Mouse (Mus musculus): ENCODE measurements around the gene Reep6. TPM values are rescaled to one million over a fixed set of nuclear protein-coding genes. Genes with fewer than 3 reads are reported as not detected.
"Not testable (repeated sequence)": the region's sequence is repeated elsewhere in the genome, so short reads cannot be mapped to it uniquely, and the experiment has no call there.

Gene Reep6
- polyA plus RNA-seq, 1 experiment from 2014 or later: 4.5 TPM

DNA sequence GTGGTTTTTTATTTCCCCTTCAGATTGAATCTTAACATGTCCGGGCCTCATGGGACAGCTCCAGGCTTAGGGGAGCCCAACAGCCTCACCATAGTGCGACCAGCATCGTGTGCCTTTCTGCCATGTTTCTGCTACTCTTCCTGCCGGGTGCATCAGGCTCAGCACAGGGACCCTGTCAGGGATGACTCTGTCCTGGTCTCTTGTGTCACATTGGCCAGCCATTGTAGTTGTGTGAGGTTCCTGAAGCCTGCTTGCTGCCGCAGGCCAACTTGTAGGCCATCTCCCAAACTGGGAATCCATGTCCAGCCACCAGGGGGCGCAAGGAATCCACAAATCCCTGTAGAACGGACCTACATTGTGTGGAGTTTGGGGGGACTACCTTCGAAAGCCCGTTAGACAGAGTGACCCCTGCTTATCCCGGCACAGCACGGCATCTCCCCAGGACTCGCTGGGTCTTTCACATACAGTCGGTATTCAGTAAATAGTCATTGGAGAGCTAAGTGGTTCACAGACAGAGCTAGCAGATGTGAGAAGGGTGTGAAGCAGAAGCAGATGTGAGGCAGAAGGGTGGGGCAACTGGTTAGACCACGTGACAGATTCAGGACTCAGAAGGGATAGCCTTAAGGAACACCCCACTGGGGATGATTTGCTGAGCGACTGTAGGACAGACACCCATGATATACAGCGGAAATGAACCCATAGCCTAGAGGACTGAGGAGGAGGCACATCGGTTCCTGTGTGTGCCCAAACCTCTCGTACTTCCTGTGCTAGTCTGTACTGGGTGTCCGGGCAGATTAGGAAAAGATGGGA, 10.4 kb downstream of the Reep6 start:
- H3K27me3 ChIP-seq: peaks cover 68% of the 10 kb centered on the region
- H3K4me3 ChIP-seq: no peak overlapping the region
- no peak overlapping the region for H3K9ac ChIP-seq
- H3K36me3 ChIP-seq: no peaks in the 10 kb centered on the region
- H3K4me1 ChIP-seq (replicated peaks): peaks cover 29% of the 10 kb centered on the region
- peak overlapping the region; percentile 21; the same call in 1 of the 2 replicates for H3K4me2 ChIP-seq
- no peak overlapping the region for H3K27ac ChIP-seq (replicated peaks)
- WGBS: 22% methylated on average over 19 of the region's 19 CpGs
- H3K9me3 ChIP-seq: no peaks in the 10 kb centered on the region
- 0 out of 2 replicates have a peak, but pooled peaks have one; percentile 21 for ATAC-seq (ENCODE audit: low read depth)

DNA sequence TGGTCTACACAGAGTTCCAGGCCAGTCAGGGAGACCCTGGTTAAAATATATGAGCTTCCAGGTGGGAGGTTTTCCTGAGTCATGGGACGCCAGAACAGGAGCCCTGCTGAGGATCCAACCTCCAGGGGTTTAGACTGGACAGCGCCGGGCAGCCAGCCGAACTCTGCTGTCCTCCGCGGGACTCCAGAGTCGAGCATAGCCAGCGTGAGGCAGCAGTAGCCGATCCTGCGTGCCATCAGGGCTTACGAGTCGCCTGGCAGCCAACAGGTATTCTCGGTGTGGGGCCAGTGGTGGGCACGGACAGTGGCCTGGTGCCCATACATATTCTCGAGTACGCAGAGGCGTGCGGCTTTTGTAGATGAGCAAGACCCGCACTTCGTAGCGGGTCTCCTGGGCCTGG, 11.3 kb downstream of the Reep6 start:
- 8% methylated on average over 21 of the region's 21 CpGs for WGBS

DNA sequence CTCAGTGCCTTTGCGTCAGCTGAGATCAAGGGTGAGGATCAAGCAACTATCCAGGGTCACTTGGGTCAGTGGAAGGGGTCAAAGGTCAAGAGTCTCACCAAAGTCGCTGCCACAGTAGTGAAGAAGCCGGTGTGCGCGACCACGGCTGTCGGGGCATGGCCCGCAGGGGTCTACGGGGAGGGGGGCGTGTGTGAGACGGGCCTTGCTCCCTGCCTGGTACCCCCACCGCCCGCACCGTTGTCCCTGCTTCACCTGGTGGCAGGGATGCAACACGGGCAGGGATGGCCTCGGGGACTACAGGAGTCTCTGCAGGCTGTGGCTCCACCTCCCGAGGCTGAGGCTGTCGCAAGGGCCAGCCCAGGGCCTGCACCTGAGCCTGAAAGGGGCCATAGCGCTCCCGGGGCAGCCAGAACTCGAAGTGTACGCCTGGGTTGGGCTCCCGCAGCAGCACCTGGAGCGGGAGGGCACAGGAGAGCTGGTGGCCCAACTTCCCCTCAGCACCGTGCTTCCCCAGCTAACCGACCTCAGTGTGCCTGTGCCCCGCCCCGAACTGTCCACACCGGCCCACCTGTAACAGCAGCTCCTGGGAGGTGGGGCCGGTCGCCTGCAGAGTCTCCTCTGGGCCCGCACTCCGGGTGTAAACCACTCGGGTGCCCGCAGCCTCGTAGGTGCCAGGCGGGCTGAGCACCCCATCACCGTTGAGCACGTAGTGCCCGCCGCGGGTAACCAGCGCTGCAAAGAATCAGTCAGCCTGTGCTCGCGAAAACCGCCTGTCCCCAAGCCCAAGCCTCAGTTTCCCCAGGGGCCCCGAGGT, 11.9 kb downstream of the Reep6 start:
- Histone ChIP-seq H3K36me3 (no peaks in the 10 kb centered on the region), H3K27me3 (peaks cover 83% of the 10 kb centered on the region), H3K27ac (replicated peaks) (no peak overlapping the region), H3K9me3 (no peaks in the 10 kb centered on the region), H3K4me3 (peak overlapping the region; percentile 30), H3K4me2 (peak overlapping the region; percentile 52), H3K9ac (peak overlapping the region; percentile 43; the same call in 1 of the 2 replicates), H3K4me1 (replicated peaks) (peaks cover 31% of the 10 kb centered on the region)
- no peak for ATAC-seq (ENCODE audit: low read depth)
- WGBS: 2% methylated on average over 47 of the region's 47 CpGs

More for the DNA sequence above, 11.3 kb downstream of the Reep6 start:
- Histone ChIP-seq H3K4me3 (no peak overlapping the region), H3K27ac (replicated peaks) (no peak overlapping the region), H3K9ac (no peak overlapping the region), H3K4me2 (no peak overlapping the region), H3K27me3 (peaks cover 77% of the 10 kb centered on the region), H3K9me3 (no peaks in the 10 kb centered on the region), H3K36me3 (no peaks in the 10 kb centered on the region), H3K4me1 (replicated peaks) (peaks cover 31% of the 10 kb centered on the region)
- ATAC-seq (ENCODE audit: low read depth): no peak

DNA sequence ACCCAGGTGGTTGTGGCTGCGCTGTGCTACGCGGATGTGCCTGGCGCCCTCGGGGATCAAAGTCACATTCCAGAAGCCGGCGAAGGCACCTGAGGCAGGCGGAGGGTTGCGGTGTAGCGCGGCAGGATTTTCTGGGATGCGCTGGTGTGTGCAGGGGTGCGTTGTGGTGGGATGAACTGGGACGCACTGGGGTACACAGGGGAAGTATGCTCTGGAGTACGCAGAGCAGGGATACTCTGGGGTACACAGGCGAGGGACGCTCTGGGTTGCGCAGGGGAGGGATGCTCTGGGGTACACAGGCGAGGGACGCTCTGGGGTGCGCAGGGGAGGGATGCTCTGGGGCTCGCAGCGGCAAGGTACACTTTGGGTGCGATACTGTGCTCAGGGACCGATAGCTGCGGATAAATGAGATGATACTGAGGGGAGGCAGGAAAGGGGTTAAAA, 12.6 kb downstream of the Reep6 start:
- Histone ChIP-seq H3K4me1 (replicated peaks) (peaks cover 33% of the 10 kb centered on the region), H3K4me3 (peak overlapping the region; percentile 30), H3K36me3 (no peaks in the 10 kb centered on the region), H3K4me2 (peak overlapping the region; percentile 52), H3K27me3 (peaks cover 84% of the 10 kb centered on the region), H3K9me3 (no peaks in the 10 kb centered on the region), H3K9ac (peak overlapping the region; percentile 43; the same call in 1 of the 2 replicates), H3K27ac (replicated peaks) (no peak overlapping the region)
- peak; percentile 29 for ATAC-seq (ENCODE audit: low read depth)
- 2% methylated on average over 26 of the region's 26 CpGs for WGBS

DNA sequence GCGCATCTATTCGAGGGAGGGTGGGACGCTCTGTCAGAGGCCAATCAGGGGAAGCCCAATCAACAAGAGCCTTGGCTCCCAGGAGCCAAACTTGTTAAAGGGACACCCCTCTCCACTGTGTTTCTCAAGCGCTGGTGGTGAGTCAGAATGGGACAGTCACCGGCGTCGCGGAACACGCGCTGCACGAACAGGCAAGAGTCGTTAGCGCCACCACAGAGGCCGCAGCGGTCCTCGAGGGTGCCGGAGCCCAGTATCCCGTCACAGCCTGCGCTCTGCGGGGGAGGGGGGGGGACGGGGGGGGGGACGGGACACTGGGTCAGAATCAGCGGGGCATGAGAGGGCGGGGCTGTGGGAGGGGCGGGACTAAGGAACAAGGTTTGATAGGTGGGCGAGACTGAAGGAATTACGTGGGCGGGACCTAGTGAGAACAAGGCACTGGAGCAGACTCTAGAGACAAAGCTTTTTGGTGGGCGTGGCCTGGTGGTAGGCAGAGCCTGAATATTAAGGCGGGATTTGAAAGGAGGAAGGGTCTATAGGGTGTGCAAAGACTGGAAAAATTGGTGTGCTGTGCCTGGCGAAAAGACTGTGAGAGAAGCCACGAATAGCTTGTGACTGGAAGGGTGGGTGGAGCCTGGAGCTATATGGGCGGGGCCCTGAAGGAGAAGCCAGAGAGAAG, 13.1 kb downstream of the Reep6 start:
- peaks cover 89% of the 10 kb centered on the region for H3K27me3 ChIP-seq
- H3K27ac ChIP-seq (replicated peaks): no peak overlapping the region
- H3K4me2 ChIP-seq: peak overlapping the region; percentile 52
- H3K36me3 ChIP-seq: no peaks in the 10 kb centered on the region
- peaks cover 39% of the 10 kb centered on the region for H3K4me1 ChIP-seq (replicated peaks)
- H3K4me3 ChIP-seq: peak overlapping the region; percentile 30
- no peaks in the 10 kb centered on the region for H3K9me3 ChIP-seq
- ATAC-seq (ENCODE audit: low read depth): peak; percentile 61
- under 1% methylated on average over 29 of the region's 33 CpGs for WGBS
- peak overlapping the region; percentile 43; the same call in 1 of the 2 replicates for H3K9ac ChIP-seq

DNA sequence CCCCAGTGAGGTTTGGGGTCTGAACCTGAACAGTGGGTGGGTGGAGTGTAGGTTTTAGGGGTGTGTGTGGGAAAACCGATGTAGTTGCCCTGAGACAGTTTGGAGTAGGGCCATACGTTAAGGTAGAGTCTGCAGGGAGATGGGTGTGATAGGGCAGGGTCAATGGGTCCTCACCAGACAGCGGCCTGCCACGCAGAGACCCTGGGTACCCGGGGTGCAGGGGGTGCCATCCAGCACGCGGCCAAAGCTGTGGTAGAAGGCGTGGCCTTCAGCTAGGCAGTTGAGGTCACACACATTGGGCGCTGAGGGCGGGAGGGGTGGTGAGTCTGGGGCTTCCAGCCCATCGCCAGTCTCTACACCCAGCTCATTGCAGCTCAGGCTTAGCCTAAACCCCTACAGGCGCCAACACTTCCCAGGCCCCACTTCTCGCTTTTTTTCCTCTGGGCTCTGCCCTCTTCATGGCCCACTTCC, 13.7 kb downstream of the Reep6 start:
- Histone ChIP-seq H3K36me3 (no peaks in the 10 kb centered on the region), H3K27ac (replicated peaks) (no peak overlapping the region), H3K4me3 (peak overlapping the region; percentile 30), H3K27me3 (peaks cover 91% of the 10 kb centered on the region), H3K4me1 (replicated peaks) (peaks cover 44% of the 10 kb centered on the region), H3K9me3 (no peaks in the 10 kb centered on the region), H3K4me2 (peak overlapping the region; percentile 52), H3K9ac (peak overlapping the region; percentile 43; the same call in 1 of the 2 replicates)
- peak; percentile 28 for ATAC-seq (ENCODE audit: low read depth)
- 25% methylated on average over 13 of the region's 13 CpGs for WGBS

DNA sequence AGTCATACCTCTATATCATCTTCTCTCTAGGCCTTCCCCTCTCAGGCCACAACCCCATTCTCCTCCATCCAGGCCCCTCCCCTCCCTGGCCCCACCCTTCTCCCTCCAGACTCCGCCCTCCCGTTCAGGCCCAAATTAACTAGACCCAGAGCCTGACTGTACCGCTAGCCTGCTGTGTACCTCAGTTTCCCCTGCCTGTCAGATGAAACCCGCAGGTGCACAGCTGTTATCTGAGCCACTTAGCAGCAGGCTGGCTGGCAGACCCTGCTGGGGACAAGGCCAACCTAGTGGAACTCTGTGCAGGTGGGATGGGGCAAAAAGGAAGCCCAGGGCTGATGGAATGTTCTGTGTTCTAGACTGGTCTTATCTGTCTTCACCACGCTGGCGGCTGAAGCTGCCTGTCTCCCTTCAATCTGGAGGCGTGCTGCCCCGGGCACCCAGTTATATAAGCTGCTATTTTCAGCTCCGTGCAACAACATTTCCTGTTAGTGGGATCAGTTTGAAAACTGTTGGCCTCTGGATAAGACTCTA, 14.4 kb downstream of the Reep6 start:
- H3K4me1 ChIP-seq (replicated peaks): peaks cover 50% of the 10 kb centered on the region
- peaks cover 96% of the 10 kb centered on the region for H3K27me3 ChIP-seq
- H3K4me3 ChIP-seq: no peak overlapping the region
- WGBS: 45% methylated on average over 9 of the region's 9 CpGs
- no peaks in the 10 kb centered on the region for H3K36me3 ChIP-seq
- no peak for ATAC-seq (ENCODE audit: low read depth)
- no peak overlapping the region for H3K9ac ChIP-seq
- H3K4me2 ChIP-seq: no peak overlapping the region
- H3K27ac ChIP-seq (replicated peaks): no peak overlapping the region
- no peaks in the 10 kb centered on the region for H3K9me3 ChIP-seq

DNA sequence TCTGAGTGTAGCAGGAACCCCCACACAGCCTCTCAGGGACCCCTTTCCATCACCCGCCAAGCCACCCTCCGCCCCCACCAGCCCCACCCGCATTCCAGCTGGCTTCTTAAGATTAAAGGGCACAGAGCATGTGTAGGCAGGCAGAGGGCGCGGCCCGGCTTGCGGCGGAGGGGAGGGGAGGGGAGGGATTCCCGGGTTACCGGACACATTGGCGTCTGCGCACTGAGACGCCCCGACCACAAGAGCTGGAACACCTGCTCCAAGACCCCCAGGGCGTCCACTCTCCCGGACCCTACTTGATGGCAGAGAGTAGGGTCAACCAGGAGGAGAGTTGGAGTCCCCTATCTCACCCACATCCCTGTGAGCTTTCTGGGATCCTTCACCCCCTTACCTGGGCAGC, 15.4 kb downstream of the Reep6 start:
- Histone ChIP-seq H3K9ac (no peak overlapping the region), H3K4me3 (no peak overlapping the region), H3K4me1 (replicated peaks) (peaks cover 50% of the 10 kb centered on the region), H3K27ac (replicated peaks) (no peak overlapping the region), H3K27me3 (peaks cover 100% of the 10 kb centered on the region), H3K4me2 (no peak overlapping the region), H3K36me3 (no peaks in the 10 kb centered on the region), H3K9me3 (no peaks in the 10 kb centered on the region)
- ATAC-seq (ENCODE audit: low read depth): no peak
- WGBS: 5% methylated on average over 16 of the region's 16 CpGs

DNA sequence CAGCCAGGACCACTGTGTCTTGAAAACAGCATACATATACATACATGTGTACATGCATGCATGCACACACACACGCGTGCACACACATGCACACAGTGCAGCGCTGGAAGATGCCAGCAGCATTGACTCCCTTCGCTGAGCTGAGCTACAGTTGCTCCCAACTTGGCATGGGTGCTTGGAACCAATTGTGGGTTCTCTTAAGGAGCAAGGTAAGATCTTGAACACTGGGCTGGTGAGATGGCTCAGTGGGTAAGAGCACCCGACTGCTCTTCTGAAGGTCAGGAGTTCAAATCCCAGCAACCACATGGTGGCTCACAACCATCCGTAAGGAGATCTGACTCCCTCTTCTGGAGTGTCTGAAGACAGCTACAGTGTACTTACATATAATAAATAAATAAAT, 16.2 kb downstream of the Reep6 start:
- not testable (repeated sequence) for H3K9me3 ChIP-seq; H3K4me3 ChIP-seq; H3K36me3 ChIP-seq; H3K4me2 ChIP-seq; H3K9ac ChIP-seq; ATAC-seq (ENCODE audit: low read depth); H3K27ac ChIP-seq (replicated peaks)
- peaks cover 50% of the 10 kb centered on the region for H3K4me1 ChIP-seq (replicated peaks)
- 82% methylated on average over 6 of the region's 6 CpGs for WGBS
- peaks cover 99% of the 10 kb centered on the region for H3K27me3 ChIP-seq

DNA sequence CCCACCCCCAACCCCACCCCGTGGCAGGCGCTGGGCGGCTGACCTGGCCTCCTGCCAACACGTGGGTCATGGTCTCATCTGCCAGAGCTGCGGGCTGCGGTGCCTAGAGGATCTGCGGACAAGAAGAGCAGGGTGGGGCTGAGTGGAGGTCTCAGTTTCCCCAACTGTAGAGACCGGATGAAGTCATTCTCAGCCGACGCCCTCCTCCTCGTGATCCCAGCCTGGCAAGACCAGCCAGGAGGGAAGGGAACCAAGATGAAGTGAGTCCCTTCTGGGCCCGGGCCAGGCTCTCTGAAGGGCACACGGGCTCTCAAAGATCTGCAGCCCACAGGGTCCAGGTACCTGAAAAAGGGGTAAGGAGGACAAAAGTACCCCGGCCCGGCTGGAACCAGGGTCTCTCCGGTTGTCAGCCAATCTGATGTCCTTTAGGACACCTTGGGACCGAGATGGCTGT, 17.8 kb downstream of the Reep6 start:
- Histone ChIP-seq H3K27me3 (peaks cover 99% of the 10 kb centered on the region), H3K9ac (no peak overlapping the region), H3K36me3 (no peaks in the 10 kb centered on the region), H3K4me2 (peak overlapping the region; percentile 33), H3K4me3 (peak overlapping the region; percentile 19; the same call in 1 of the 2 replicates), H3K4me1 (replicated peaks) (peaks cover 35% of the 10 kb centered on the region), H3K9me3 (no peaks in the 10 kb centered on the region), H3K27ac (replicated peaks) (no peak overlapping the region)
- 7% methylated on average over 17 of the region's 17 CpGs for WGBS
- ATAC-seq (ENCODE audit: low read depth): no peak

DNA sequence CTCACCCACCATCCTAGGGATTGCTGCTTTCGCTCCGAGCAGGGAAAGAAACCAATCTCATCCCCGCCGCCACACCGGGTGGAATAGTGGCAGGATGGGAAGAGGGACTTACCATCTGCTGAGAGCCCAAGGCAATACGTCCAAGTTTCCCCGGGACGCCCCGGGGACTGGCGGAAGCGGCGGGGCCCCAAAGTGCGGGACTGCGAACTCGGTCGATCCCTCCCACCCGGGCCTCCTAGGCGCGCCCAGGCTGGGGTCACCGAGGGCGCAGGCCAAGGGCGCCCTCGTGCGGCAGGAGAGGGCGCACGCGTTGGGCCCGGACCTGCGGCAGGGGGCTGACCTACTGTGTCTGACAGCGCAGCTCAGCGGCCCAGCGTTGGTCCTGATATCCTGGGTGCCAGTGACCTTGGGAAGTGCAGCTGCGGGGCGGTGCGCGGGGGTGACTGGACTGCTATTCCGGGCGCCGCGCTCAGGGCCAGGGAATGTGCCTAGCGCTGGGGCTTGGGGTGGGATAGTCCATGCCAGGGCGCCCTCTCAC, 18.6 kb downstream of the Reep6 start, which contains the start of gene Adamtsl5:
Gene Adamtsl5, minus strand, starts transcription at position 169 of the 538 bp plus-strand sequence.
- peak within 1 kb of the TSS; percentile 19 for H3K4me3 ChIP-seq
- H3K27ac ChIP-seq (replicated peaks): no peak within 1 kb of the TSS
- 1% methylated on average over 42 of the region's 42 CpGs for WGBS
- H3K27me3 ChIP-seq: peaks cover 99% of the 10 kb centered on the region
- peaks cover 27% of the 10 kb centered on the region for H3K4me1 ChIP-seq (replicated peaks)
- H3K9ac ChIP-seq: no peak within 1 kb of the TSS
- no peaks in the 10 kb centered on the region for H3K36me3 ChIP-seq
- H3K4me2 ChIP-seq: peak within 1 kb of the TSS; percentile 33
- no peaks in the 10 kb centered on the region for H3K9me3 ChIP-seq
- ATAC-seq (ENCODE audit: low read depth): no peak
